Mouse (Mus musculus) lung, embryonic 16.5 days (tissue): Measurements from ENCODE around the gene Bpifa3. TPM values are rescaled to one million over a fixed set of nuclear protein-coding genes. Genes with fewer than 3 reads are reported as not detected.
A peak's percentile ranks its signal among the peaks of the same experiment; 100 is the strongest.

Experiments used
- ATAC-seq: fragments of 200-750 bp; cut with Nextera tagmentation; 2 replicates; pipeline ENCODE4 v1.8.0; 2017; ENCODE audit warnings: low read depth, mild to moderate bottlenecking, moderate library complexity
- H3K27ac ChIP-seq: fragments of 300-500 bp; sonication (generic); 2 replicates; pipeline ENCODE4 v1.5.1; 2014; ENCODE audit warnings: mild to moderate bottlenecking, control low read depth, low read length
- H3K27me3 ChIP-seq: fragments of 300-500 bp; sonication (generic); 2 replicates; pipeline ENCODE4 v1.6.1; 2014; ENCODE audit warnings: low read depth, low read length, mixed read lengths; ENCODE audit not compliant: control insufficient read depth, insufficient read depth
- H3K36me3 ChIP-seq: fragments of 300-500 bp; sonication (generic); 2 replicates; pipeline ENCODE4 v1.6.1; 2014; ENCODE audit warnings: low read length; ENCODE audit not compliant: control insufficient read depth, insufficient read depth
- H3K4me1 ChIP-seq: fragments of 300-500 bp; sonication (generic); replicated peaks from 2 replicates; pipeline ENCODE4 v1.6.1; 2014; ENCODE audit warnings: low read length, mixed read lengths; ENCODE audit not compliant: control insufficient read depth, insufficient read depth
- H3K4me2 ChIP-seq: fragments of 300-500 bp; sonication (generic); 2 replicates; pipeline ENCODE4 v1.6.1; 2014; ENCODE audit warnings: low read depth, low read length, control low read depth
- H3K4me3 ChIP-seq: fragments of 300-500 bp; sonication (generic); 2 replicates; pipeline ENCODE4 v1.5.1; 2014; ENCODE audit warnings: mild to moderate bottlenecking, low read length, control low read depth
- H3K9ac ChIP-seq: fragments of 300-500 bp; sonication (generic); 2 replicates; pipeline ENCODE4 v1.6.1; 2014; ENCODE audit warnings: low read length, control low read depth
- H3K9me3 ChIP-seq: fragments of 300-500 bp; sonication (generic); 2 replicates; pipeline ENCODE4 v1.6.1; 2016; ENCODE audit warnings: low read length; ENCODE audit not compliant: control insufficient read depth
- WGBS: fragments of 180-500 bp; shearing (Covaris S2); extraction: QIAGEN DNeasy Blood & Tissue Kit; methylation state at CpG from one replicate; pipeline ENCODE4 v1.1.7; 2014; 5-methylcytosine and 5-hydroxymethylcytosine counted together
- polyA plus RNA-seq: library from polyadenylated mRNA; unstranded; fragments of >200 nt; fragmentation: Nextera tagmentation; extraction: Ambion mirVana; gene quantifications from 2 replicates; pipeline ENCODE4 v1.2.1, GENCODE M21; 2015

Gene Bpifa3
- polyA plus RNA-seq, result not detected in 2 replicates

GRCm38 (mm10) chr2:154130120-154130519 is at the start of gene Bpifa3:
Gene Bpifa3 (plus strand): TSS chr2:154130336.
- no peaks in the 10 kb centered on the region for H3K36me3 ChIP-seq
- WGBS, result 59% methylated on average over 2 of the region's 2 CpGs
- no peak within 1 kb of the TSS for H3K27ac ChIP-seq
- H3K4me3 ChIP-seq, result no peak within 1 kb of the TSS
- no peaks in the 10 kb centered on the region for H3K9me3 ChIP-seq
- no peaks in the 10 kb centered on the region for H3K4me1 ChIP-seq
- no peak within 1 kb of the TSS for H3K4me2 ChIP-seq
- H3K27me3 ChIP-seq, result no peaks in the 10 kb centered on the region
- H3K9ac ChIP-seq, result no peak within 1 kb of the TSS
- no peak for ATAC-seq

GRCm38 (mm10) chr2:154097734-154098133 is 32.4 kb upstream of the Bpifa3 start:
- Histone ChIP-seq H3K4me1 (no peaks in the 10 kb centered on the region), H3K27ac (no peak overlapping the region), H3K4me2 (no peak overlapping the region), H3K9me3 (no peaks in the 10 kb centered on the region), H3K36me3 (no peaks in the 10 kb centered on the region), H3K4me3 (no peak overlapping the region), H3K27me3 (no peaks in the 10 kb centered on the region), H3K9ac (no peak overlapping the region)
- 35% methylated on average over 1 of the region's 1 CpGs for WGBS
- no peak for ATAC-seq

DNA sequence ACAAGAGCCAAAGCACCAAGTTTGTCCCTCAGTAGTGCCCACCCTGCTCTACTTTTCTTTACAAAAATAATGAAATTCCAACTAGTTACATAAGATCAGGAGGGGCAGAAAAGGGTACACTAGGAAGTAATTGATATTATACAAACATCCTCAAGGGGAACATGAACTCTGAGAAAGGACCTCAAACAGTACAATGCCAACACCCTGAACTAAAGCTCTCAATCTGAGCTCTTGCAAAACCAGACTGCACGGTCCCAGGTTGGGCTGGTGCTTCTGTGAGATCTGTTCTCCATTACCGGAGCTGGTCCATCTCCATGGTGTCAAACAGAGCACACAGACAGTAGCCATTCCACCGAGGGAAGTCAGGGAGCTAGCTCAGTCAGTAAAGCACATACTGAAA is 12.8 kb upstream of the Bpifa3 start:
- Histone ChIP-seq H3K9me3 (no peaks in the 10 kb centered on the region), H3K4me2 (no peak overlapping the region), H3K4me3 (no peak overlapping the region), H3K36me3 (no peaks in the 10 kb centered on the region), H3K27ac (peak overlapping the region; percentile 22; the same call in 1 of the 2 replicates), H3K4me1 (no peaks in the 10 kb centered on the region), H3K9ac (no peak overlapping the region), H3K27me3 (no peaks in the 10 kb centered on the region)
- 53% methylated on average over 3 of the region's 3 CpGs for WGBS
- peak; percentile 68; the same call in 1 of the 2 replicates for ATAC-seq

DNA sequence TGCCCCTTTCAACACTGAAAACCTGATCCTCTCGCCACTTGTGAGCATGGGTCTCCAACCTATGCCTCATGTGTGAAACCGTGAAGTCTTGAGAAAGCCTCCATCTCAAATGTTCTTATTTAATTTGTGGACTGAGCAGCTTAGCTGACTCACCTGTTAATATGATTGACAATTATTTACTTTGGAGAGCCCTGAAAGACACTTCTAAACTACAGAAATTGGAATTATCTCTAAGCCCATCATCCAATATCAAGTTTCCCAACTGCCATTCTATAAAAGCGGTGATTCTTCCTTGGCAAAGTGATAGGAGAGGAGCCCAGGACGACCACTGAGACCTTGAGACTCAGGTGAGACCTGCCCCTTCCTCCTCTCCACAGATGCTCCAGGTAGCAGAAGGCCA is 12.4 kb downstream of the Bpifa3 start, which contains the start of gene Bpifa1:
Gene Bpifa1 (plus strand): TSS at position 301 of the 400 bp plus-strand sequence.
- Histone ChIP-seq H3K27ac (no peak within 1 kb of the TSS), H3K27me3 (no peaks in the 10 kb centered on the region), H3K36me3 (no peaks in the 10 kb centered on the region), H3K9me3 (no peaks in the 10 kb centered on the region), H3K4me3 (no peak within 1 kb of the TSS), H3K4me1 (no peaks in the 10 kb centered on the region), H3K9ac (no peak within 1 kb of the TSS), H3K4me2 (no peak within 1 kb of the TSS)
- no peak for ATAC-seq
- WGBS, result 71% methylated on average over 4 of the region's 4 CpGs

GRCm38 (mm10) chr2:154143735-154144134 is 13.6 kb downstream of the Bpifa3 start:
- H3K4me2 ChIP-seq, result no peak overlapping the region
- H3K4me1 ChIP-seq, result no peaks in the 10 kb centered on the region
- H3K36me3 ChIP-seq, result no peaks in the 10 kb centered on the region
- H3K4me3 ChIP-seq, result no peak overlapping the region
- no peak for ATAC-seq
- H3K9ac ChIP-seq, result no peak overlapping the region
- H3K27ac ChIP-seq, result no peak overlapping the region
- 41% methylated on average over 3 of the region's 3 CpGs for WGBS
- no peaks in the 10 kb centered on the region for H3K9me3 ChIP-seq
- no peaks in the 10 kb centered on the region for H3K27me3 ChIP-seq

- ATAC-seq, result no peak
- WGBS, result 73% methylated on average over 4 of the region's 4 CpGs
- H3K9me3 ChIP-seq, result no peaks in the 10 kb centered on the region
Measured at GRCm38 (mm10) chr2:154147496-154147895, 17.4 kb downstream of the Bpifa3 start.

GRCm38 (mm10) chr2:154158433-154158832 is 28.3 kb downstream of the Bpifa3 start:
- Histone ChIP-seq H3K9ac (no peak overlapping the region), H3K27ac (no peak overlapping the region), H3K27me3 (no peaks in the 10 kb centered on the region), H3K4me1 (no peaks in the 10 kb centered on the region), H3K4me2 (no peak overlapping the region), H3K9me3 (no peaks in the 10 kb centered on the region), H3K4me3 (no peak overlapping the region), H3K36me3 (no peaks in the 10 kb centered on the region)
- ATAC-seq, result no peak
- WGBS, result 39% methylated on average over 3 of the region's 3 CpGs

More at GRCm38 (mm10) chr2:154147496-154147895, 17.4 kb downstream of the Bpifa3 start:
- no peaks in the 10 kb centered on the region for H3K4me1 ChIP-seq
- H3K27ac ChIP-seq, result no peak overlapping the region
- H3K9ac ChIP-seq, result no peak overlapping the region
- no peak overlapping the region for H3K4me2 ChIP-seq
- H3K36me3 ChIP-seq, result no peaks in the 10 kb centered on the region
- no peaks in the 10 kb centered on the region for H3K27me3 ChIP-seq
- H3K4me3 ChIP-seq, result no peak overlapping the region

GRCm38 (mm10) chr2:154162307-154162706 is 32.2 kb downstream of the Bpifa3 start, which contains the start of gene Bpifa5:
Gene Bpifa5 (plus strand): TSS chr2:154162607.
- ATAC-seq, result no peak
- Histone ChIP-seq H3K27me3 (no peaks in the 10 kb centered on the region), H3K9me3 (no peaks in the 10 kb centered on the region), H3K36me3 (no peaks in the 10 kb centered on the region), H3K27ac (no peak within 1 kb of the TSS), H3K4me3 (no peak within 1 kb of the TSS), H3K4me1 (no peaks in the 10 kb centered on the region), H3K9ac (no peak within 1 kb of the TSS), H3K4me2 (no peak within 1 kb of the TSS)
- WGBS, result 72% methylated on average over 8 of the region's 8 CpGs

DNA sequence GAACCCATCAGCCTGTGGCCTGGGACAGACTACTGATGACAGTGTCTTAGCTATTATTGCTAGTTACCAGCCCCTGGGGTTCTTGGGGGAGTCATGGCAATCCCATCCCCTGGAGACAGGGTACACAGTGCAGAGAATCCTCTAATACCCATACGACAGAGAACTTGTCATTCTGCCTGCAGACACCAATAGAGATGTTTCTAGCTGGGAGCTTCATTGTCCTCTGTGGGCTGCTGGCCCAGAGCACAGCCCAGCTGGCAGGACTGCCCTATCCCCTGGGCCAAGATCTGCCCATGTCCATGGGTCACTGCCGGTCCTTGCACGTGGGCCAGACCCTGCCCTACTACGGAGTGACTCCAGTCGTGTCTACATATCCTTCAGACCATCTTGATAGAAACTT is 33.2 kb downstream of the Bpifa3 start:
- Histone ChIP-seq H3K9me3 (no peaks in the 10 kb centered on the region), H3K9ac (no peak overlapping the region), H3K4me3 (no peak overlapping the region), H3K36me3 (no peaks in the 10 kb centered on the region), H3K4me2 (no peak overlapping the region), H3K4me1 (no peaks in the 10 kb centered on the region), H3K27ac (no peak overlapping the region), H3K27me3 (no peaks in the 10 kb centered on the region)
- ATAC-seq, result no peak
- 86% methylated on average over 5 of the region's 5 CpGs for WGBS

DNA sequence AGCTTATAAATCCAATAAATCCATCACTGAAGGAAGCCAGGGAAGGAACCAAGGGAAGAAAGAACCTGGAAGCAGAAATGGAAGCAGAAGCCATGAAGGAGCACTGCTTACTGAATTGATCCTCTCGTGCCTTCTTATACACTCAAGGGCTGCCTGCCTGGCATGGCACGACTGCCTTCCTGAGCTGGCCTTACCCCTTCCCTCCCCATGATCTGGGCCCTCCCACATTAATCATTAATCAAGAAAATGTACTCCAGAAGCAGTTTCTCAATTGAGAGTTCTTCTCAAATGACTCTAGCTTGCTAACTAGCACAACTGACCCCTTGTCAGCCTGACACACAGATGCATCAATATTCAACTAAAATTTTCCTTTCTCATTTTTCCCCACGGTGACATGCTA is 39.0 kb downstream of the Bpifa3 start:
- Histone ChIP-seq H3K4me2 (no peak overlapping the region), H3K9me3 (no peaks in the 10 kb centered on the region), H3K9ac (no peak overlapping the region), H3K27ac (no peak overlapping the region), H3K4me1 (no peaks in the 10 kb centered on the region), H3K4me3 (no peak overlapping the region), H3K36me3 (no peaks in the 10 kb centered on the region), H3K27me3 (no peaks in the 10 kb centered on the region)
- no peak for ATAC-seq
- whole genome bisulfite sequencing, result 36% methylated on average over 3 of the region's 3 CpGs
